Mouse (Mus musculus): ENCODE results near the gene Dtx3. TPM values are rescaled to one million over a fixed set of nuclear protein-coding genes. Genes with fewer than 3 reads are reported as not detected.
"Not testable (repeated sequence)": the region's sequence is repeated elsewhere in the genome, so short reads cannot be mapped to it uniquely, and the experiment has no call there.

Gene Dtx3
- polyA plus RNA-seq, 1 experiment from 2014 or later: 75.7 TPM

GRCm38 (mm10) chr10:127196392-127196791 is 864 bp upstream of the Dtx3 start:
- Histone ChIP-seq H3K27me3 (ENCODE audit: control insufficient read depth, insufficient read depth, low read length) (no peaks in the 10 kb centered on the region), H3K4me1 (ENCODE audit: control insufficient read depth in 2 of 2, insufficient read depth in 2 of 2, low read length in 2 of 2) (peaks cover 7 to 10% of the 10 kb centered on the region in 2 experiments)

GRCm38 (mm10) chr10:127194428-127195327 is 850 bp downstream of the Dtx3 start:
- ATAC-seq (ENCODE audit: insufficient number of reproducible peaks, insufficient read depth, low FRiP score, low read depth): peak; percentile 29; the same call in 1 of the 2 replicates
- Histone ChIP-seq H3K4me3 (ENCODE audit: control insufficient read depth in 1 of 2, insufficient read depth in 1 of 2, low read depth in 1 of 2, low read length in 2 of 2) (peak overlapping the region; percentile 65 to 75), H3K36me3 (ENCODE audit: control insufficient read depth, insufficient read depth, low read length) (peaks cover 39% of the 10 kb centered on the region), H3K4me1 (ENCODE audit: control insufficient read depth in 2 of 2, insufficient read depth in 2 of 2, low read length in 2 of 2) (peaks cover 7 to 13% of the 10 kb centered on the region in 2 experiments), H3K9ac (ENCODE audit: low read length) (peak overlapping the region; percentile 89), H3K4me2 (ENCODE audit: low read length) (peak overlapping the region; percentile 85), H3K27me3 (ENCODE audit: control insufficient read depth, insufficient read depth, low read length) (no peaks in the 10 kb centered on the region), H3K9me3 (ENCODE audit: control insufficient read depth, low read length) (no peaks in the 10 kb centered on the region), H3K27ac (replicated peaks in 1 of 2; ENCODE audit: control insufficient read depth in 1 of 2, insufficient read depth in 1 of 2, low read depth in 2 of 2, low read length in 2 of 2) (peak overlapping the region; percentile 74 to 89)
- 12% methylated on average over 22 of the region's 22 CpGs for WGBS

More at GRCm38 (mm10) chr10:127196392-127196791, 864 bp upstream of the Dtx3 start:
- WGBS: 8% methylated on average over 5 of the region's 5 CpGs
- H3K27ac ChIP-seq (replicated peaks in 1 of 2; ENCODE audit: control insufficient read depth in 1 of 2, insufficient read depth in 1 of 2, low read depth in 2 of 2, low read length in 2 of 2): peak overlapping the region; percentile 89 to 90
- H3K36me3 ChIP-seq (ENCODE audit: control insufficient read depth, insufficient read depth, low read length): peaks cover 49% of the 10 kb centered on the region
- H3K9ac ChIP-seq (ENCODE audit: low read length): peak overlapping the region; percentile 89
- peak overlapping the region; percentile 65 to 75 for H3K4me3 ChIP-seq (ENCODE audit: control insufficient read depth in 1 of 2, insufficient read depth in 1 of 2, low read depth in 1 of 2, low read length in 2 of 2)
- ATAC-seq (ENCODE audit: insufficient number of reproducible peaks, insufficient read depth, low FRiP score, low read depth): peak; percentile 75
- no peaks in the 10 kb centered on the region for H3K9me3 ChIP-seq (ENCODE audit: control insufficient read depth, low read length)
- H3K4me2 ChIP-seq (ENCODE audit: low read length): peak overlapping the region; percentile 85

GRCm38 (mm10) chr10:127193011-127193410 is 2.5 kb downstream of the Dtx3 start:
- Histone ChIP-seq H3K36me3 (ENCODE audit: control insufficient read depth, insufficient read depth, low read length) (peaks cover 23% of the 10 kb centered on the region), H3K4me3 (ENCODE audit: control insufficient read depth in 1 of 2, insufficient read depth in 1 of 2, low read depth in 1 of 2, low read length in 2 of 2) (no peak overlapping the region), H3K9ac (ENCODE audit: low read length) (no peak overlapping the region), H3K4me2 (ENCODE audit: low read length) (no peak overlapping the region), H3K27ac (replicated peaks in 1 of 2; ENCODE audit: control insufficient read depth in 1 of 2, insufficient read depth in 1 of 2, low read depth in 2 of 2, low read length in 2 of 2) (no peak overlapping the region), H3K27me3 (ENCODE audit: control insufficient read depth, insufficient read depth, low read length) (no peaks in the 10 kb centered on the region), H3K9me3 (ENCODE audit: control insufficient read depth, low read length) (no peaks in the 10 kb centered on the region), H3K4me1 (ENCODE audit: control insufficient read depth in 2 of 2, insufficient read depth in 2 of 2, low read length in 2 of 2) (peaks cover 7 to 28% of the 10 kb centered on the region in 2 experiments)
- ATAC-seq (ENCODE audit: insufficient number of reproducible peaks, insufficient read depth, low FRiP score, low read depth): no peak
- WGBS: 85% methylated on average over 9 of the region's 9 CpGs

- not testable (repeated sequence) for H3K9me3 ChIP-seq (ENCODE audit: control insufficient read depth, low read length); H3K9ac ChIP-seq (ENCODE audit: low read length); H3K4me3 ChIP-seq (ENCODE audit: control insufficient read depth in 1 of 2, insufficient read depth in 1 of 2, low read depth in 1 of 2, low read length in 2 of 2); H3K4me2 ChIP-seq (ENCODE audit: low read length); H3K27me3 ChIP-seq (ENCODE audit: control insufficient read depth, insufficient read depth, low read length); ATAC-seq (ENCODE audit: insufficient number of reproducible peaks, insufficient read depth, low FRiP score, low read depth)
- H3K36me3 ChIP-seq (ENCODE audit: control insufficient read depth, insufficient read depth, low read length): peaks cover 23% of the 10 kb centered on the region
- H3K27ac ChIP-seq (replicated peaks in 1 of 2; ENCODE audit: control insufficient read depth in 1 of 2, insufficient read depth in 1 of 2, low read depth in 2 of 2, low read length in 2 of 2): 0 out of 4 replicates have a peak overlapping the region, but pooled peaks of 1 of the 2 experiments have one; percentile 26
- peaks cover 7 to 28% of the 10 kb centered on the region in 2 experiments for H3K4me1 ChIP-seq (ENCODE audit: control insufficient read depth in 2 of 2, insufficient read depth in 2 of 2, low read length in 2 of 2)
- 53% methylated on average over 1 of the region's 1 CpGs for WGBS
These were observed 3.5 kb downstream of the Dtx3 start for GRCm38 (mm10) chr10:127192057-127192328.

- 58% methylated on average over 19 of the region's 19 CpGs for WGBS
- H3K9me3 ChIP-seq (ENCODE audit: control insufficient read depth, low read length): no peaks in the 10 kb centered on the region
- no peak overlapping the region for H3K4me2 ChIP-seq (ENCODE audit: low read length)
- ATAC-seq (ENCODE audit: insufficient number of reproducible peaks, insufficient read depth, low FRiP score, low read depth): no peak
- 0 out of 4 replicates have a peak overlapping the region, but pooled peaks of 1 of the 2 experiments have one; percentile 26 for H3K27ac ChIP-seq (replicated peaks in 1 of 2; ENCODE audit: control insufficient read depth in 1 of 2, insufficient read depth in 1 of 2, low read depth in 2 of 2, low read length in 2 of 2)
- H3K4me1 ChIP-seq (ENCODE audit: control insufficient read depth in 2 of 2, insufficient read depth in 2 of 2, low read length in 2 of 2): peaks cover 4 to 25% of the 10 kb centered on the region in 2 experiments
- no peak overlapping the region; the same call in 1 of the 2 replicates for H3K9ac ChIP-seq (ENCODE audit: low read length)
- H3K36me3 ChIP-seq (ENCODE audit: control insufficient read depth, insufficient read depth, low read length): peaks cover 23% of the 10 kb centered on the region
- no peak overlapping the region for H3K4me3 ChIP-seq (ENCODE audit: control insufficient read depth in 1 of 2, insufficient read depth in 1 of 2, low read depth in 1 of 2, low read length in 2 of 2)
- no peaks in the 10 kb centered on the region for H3K27me3 ChIP-seq (ENCODE audit: control insufficient read depth, insufficient read depth, low read length)
These were observed 4.1 kb downstream of the Dtx3 start for GRCm38 (mm10) chr10:127191191-127192056.

- peak overlapping the region; percentile 87 for H3K4me2 ChIP-seq (ENCODE audit: low read length)
- no peaks in the 10 kb centered on the region for H3K9me3 ChIP-seq (ENCODE audit: control insufficient read depth, low read length)
- H3K27me3 ChIP-seq (ENCODE audit: control insufficient read depth, insufficient read depth, low read length): peaks cover 4% of the 10 kb centered on the region
- ATAC-seq (ENCODE audit: insufficient number of reproducible peaks, insufficient read depth, low FRiP score, low read depth): no peak
- 0 out of 4 replicates have a peak overlapping the region, but pooled peaks of 1 of the 2 experiments have one; percentile 66 for H3K4me3 ChIP-seq (ENCODE audit: control insufficient read depth in 1 of 2, insufficient read depth in 1 of 2, low read depth in 1 of 2, low read length in 2 of 2)
- 44% methylated on average over 13 of the region's 14 CpGs for WGBS
- H3K27ac ChIP-seq (replicated peaks in 1 of 2; ENCODE audit: control insufficient read depth in 1 of 2, insufficient read depth in 1 of 2, low read depth in 2 of 2, low read length in 2 of 2): peak overlapping the region in 1 of 2 experiments; percentile 29; a peak in 1 of 4 replicates
- peak overlapping the region; percentile 80 for H3K9ac ChIP-seq (ENCODE audit: low read length)
- peaks cover 3 to 24% of the 10 kb centered on the region in 2 experiments; a peak in 3 of 4 replicates for H3K4me1 ChIP-seq (ENCODE audit: control insufficient read depth in 2 of 2, insufficient read depth in 2 of 2, low read length in 2 of 2)
- peaks cover 28% of the 10 kb centered on the region for H3K36me3 ChIP-seq (ENCODE audit: control insufficient read depth, insufficient read depth, low read length)
These were observed 4.9 kb downstream of the Dtx3 start for GRCm38 (mm10) chr10:127190398-127191190.
